Mouse (Mus musculus): ENCODE results near the gene Akap8.

DNA sequence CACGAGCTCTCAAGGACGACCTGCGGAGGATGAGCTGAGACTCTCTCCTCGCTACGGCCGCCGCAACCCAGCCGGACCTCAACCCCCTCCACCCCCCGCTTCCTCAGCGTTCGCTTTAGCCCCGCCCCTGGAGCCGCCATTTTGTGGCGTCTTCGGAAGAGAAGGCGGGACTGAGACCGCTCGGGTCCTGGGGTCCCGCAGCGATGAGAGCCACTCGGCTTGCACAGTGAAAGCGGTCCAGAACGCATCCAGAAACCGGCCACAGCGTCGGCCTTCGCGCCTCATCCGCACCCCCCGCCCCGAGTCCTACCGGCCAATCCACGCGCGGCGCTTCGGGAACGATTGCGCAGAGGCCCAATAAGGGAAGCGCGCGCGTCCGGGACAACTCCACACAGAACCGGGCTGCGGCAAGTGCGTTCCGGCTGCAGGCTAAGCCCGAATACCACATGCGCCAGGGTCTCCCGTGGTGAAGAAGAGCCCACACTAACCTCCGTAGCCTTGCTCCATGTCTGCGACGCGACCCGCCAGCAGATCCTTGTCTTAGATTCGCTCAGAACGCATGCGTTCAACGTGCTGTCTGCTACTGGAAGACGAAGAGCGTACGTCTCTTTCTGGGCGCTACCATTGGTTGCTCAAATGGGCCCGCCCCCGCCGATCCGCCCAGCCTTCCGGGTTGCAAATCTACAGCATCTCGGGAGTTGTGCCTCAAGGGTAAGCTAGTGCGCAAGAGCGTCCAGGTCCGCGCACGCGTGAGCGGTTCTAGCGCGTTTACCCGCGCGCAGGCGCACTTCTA, at the start of gene Akap8:
- TF ChIP-seq CTCF (IDR thresholded peaks at IDR 0.05; ENCODE audit: low read depth) (no peak), EP300 (IDR thresholded peaks at IDR 0.05; ENCODE audit: low read depth) (no peak)

All from liver, embryonic 14.5 days (tissue).